Mouse (Mus musculus) retina, embryonic 14.5 days (tissue): ENCODE results near the gene Wipi1.

ENCODE experiments used
- DNase-seq: peaks from one replicate; pipeline ENCODE4 v3.0.0-alpha.2; 2015; ENCODE audit warnings: low spot score

Wipi1 gene

DNA sequence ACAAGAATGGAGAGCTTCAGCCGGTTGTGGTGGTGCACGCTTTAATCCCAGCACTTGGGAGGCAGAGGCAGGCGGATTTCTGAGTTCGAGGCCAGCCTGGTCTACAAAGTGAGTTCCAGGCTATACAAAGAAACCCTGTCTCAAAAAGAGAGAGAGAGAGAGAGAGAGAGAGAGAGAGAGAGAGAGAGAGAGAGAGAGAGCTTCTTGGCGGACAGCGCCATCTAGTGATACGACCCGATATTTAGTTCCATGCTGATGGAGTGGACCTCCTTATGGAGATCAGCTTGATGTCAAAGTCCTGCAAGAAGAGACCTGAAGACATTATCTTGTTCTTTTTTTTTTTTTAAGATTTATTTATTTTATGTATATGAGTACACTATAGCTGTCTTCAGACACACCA lies 7.3 kb upstream of the Wipi1 start:
- peak; percentile 80 for DNase-seq

DNA sequence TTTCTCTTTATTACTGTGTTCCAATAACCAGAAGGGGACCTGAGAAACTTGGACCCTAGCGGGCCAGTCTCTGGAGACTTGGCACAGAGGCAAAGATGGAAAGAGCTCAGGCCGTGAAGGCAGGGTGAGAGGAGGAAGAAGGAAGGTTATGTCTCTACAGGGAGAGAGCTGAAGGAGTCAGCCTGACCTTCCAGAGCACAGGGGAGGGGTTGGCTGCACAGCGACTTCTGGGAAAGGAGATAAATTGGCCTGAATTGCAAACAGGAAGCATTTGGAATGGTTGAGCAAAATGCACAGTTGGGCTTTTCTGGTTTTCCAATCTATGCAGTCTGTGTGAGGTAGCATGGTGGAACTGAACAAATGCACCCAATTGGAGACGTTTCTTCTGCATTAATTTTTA lies 5.0 kb upstream of the Wipi1 start:
- no peak for DNase-seq

DNA sequence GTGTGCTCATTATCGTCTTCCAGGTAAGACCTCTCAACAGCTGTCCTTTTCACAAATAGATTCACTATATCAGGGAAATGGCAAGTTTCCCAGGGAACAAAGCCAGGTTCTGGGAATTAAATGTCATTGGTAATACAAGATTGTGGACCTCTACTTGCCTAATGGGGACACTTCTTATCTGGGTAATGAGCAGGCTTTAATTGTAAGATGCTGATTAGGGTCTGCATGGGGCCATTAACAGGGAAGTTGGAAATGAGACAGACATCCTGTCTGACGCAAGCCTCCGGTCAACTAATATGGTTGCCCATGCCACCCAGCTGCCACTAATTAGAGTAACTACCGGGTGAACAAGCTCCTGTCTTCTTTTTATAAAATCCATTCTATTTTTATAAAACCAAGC lies 4.6 kb upstream of the Wipi1 start:
- no peak for DNase-seq

DNA sequence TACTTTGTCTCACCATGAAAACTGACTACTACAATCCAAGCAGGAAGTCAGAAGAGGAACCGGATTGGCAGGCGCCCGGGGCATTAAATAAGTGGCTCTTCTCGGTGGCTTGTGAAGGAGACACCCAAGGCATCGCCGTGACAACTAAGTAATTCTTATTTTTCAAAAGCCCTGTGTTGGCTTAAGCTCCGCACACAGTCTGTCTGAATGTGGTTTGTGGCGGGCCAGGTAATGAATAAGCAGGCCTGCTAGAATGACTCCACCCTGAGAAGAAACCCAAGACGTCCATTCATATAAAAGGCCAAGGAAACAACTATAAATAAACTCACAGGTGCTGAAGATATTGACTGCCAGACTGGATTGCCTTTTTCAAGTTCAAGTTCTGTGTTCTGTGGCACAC lies 3.5 kb upstream of the Wipi1 start:
- DNase-seq = no peak

DNA sequence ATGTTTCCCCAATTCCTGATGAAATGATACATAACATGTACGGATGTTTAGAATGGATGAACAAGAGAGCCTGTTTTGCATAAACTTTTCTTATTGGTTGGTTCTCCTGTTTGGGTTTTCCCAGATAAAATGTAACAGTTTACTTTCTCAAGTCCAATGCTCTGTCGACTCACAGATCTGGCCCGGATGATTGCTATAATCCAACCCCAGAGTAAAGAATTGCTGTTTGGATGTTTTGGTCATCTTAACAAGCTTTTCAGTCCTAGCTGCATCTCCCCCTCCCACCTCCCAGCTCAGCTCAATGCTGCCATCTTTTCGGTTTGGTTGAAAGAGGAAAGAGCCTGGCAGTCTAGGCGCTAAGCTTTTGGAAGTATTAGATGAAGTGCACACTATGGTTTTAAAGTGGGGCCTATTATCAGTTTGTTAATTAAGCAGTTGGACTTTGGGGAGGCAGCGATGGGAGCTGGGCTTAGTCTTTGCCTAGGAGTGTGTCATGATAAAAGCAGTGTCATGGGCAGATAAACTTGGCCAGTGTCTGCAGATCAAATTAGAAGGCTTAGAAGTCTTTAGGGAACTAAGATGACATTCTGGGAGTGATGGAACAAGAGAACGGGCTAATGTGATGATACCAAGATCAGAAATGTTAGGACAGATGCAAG lies 1.2 kb upstream of the Wipi1 start:
- DNase-seq = no peak

DNA sequence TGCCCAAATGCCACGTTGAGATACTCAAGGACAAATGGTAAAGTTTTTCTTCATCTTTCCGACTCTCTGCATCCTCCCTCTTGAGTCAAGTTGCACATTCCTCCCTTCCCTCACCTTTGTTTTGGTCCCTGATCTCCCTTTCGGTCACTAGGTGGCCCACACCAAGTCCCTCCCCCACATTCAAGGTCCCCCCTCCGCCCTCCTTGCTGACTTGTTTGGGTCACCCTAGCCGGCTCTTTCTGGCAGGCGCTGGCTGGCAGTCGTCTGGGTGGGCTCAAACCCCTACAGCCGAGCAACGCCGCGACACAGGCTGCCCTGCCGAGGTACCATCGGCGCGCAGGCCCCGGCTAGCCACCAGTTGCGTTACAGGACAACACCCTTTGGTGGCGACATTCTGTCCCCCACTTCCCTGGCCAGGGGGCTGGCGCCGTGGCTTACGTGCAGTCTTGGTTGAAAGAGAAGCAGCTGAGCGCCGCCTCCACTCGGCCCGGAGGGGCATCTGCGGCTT lies 918 bp downstream of the Wipi1 start:
- DNase-seq = no peak

DNA sequence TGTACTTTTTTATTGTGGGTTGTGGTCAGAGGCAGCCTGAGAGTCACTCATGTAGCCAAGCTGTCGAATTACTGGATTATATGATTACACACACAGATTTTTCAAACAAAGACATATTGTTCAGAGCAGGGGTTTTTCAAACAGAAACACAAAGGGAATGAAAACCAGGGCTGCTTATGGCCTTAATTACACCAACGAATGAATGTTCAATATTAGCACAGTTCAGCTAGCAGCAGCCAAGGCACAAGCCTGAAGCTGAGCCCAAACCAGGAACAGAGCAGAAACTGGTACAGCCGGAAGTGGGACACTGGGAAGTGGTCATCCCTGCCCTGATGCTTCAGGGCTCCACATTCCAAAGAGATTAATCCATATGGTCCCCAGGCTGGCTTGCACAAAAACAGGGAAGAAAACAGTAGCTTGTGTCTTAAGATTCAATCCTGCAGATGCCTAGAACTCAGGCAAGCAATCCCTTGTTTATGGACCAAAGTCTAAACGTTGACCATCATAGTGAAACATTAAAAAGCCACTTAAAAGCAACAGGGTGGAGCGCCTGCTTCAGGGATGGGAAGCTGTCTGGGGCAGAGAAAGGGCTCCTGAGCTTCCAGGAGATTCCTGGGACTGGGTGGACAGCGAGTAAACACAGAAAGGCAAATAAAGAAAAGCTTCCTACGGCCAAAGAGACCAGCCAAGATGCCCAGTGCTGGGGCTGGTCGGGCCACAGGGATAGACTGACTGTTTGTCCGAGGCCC lies 1.5 kb downstream of the Wipi1 start:
- peak; percentile 53 for DNase-seq

DNA sequence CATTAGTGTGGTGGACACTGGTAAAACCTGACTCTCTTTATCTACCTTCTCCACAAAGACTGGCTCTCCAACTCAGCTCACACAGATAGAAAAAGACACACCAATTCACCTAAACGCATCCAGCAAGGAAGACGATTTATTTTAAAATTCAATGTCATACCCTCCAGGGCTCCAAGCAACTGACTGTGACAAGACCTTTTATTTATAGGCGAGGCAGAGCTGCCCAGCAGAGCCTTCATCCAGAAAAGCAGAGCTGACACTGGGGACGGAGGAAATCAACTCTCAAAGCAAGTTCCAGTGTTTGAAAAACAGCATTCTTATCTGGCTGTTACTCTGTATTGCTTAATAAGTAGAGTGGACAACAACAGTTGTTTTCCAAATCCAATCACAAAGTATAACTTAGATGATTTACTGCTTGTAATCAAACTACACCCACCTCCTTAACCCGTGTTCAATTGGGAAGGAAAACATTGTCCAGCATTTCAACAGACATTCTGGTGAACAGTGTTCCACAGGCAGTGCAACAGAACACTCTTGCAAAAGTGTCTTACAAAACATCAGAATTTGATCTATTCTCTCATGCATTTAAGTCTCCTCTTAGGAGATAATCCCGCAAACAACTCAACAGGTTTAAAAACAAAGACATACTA lies 2.7 kb downstream of the Wipi1 start:
- no peak for DNase-seq

DNA sequence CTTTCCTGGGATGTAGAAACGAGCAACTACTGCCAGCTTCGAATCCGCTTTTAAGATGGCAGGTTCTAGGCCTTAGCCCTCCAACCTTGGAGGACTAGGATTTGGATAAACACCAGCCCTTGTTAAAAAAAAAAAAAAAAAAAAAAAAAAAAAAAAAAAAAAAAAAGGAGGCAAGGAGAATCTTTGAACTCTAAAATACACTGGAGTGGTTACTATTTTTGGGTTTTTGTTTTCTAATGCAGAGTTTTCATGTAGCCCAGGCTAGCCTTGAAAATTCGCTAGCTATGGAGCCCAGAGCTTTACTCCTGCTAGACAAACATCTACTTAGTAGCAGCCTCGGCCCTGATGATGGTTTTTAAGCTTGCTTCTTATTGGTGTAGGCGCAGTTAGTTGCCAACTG lies 4.2 kb downstream of the Wipi1 start:
- DNase-seq = no peak

DNA sequence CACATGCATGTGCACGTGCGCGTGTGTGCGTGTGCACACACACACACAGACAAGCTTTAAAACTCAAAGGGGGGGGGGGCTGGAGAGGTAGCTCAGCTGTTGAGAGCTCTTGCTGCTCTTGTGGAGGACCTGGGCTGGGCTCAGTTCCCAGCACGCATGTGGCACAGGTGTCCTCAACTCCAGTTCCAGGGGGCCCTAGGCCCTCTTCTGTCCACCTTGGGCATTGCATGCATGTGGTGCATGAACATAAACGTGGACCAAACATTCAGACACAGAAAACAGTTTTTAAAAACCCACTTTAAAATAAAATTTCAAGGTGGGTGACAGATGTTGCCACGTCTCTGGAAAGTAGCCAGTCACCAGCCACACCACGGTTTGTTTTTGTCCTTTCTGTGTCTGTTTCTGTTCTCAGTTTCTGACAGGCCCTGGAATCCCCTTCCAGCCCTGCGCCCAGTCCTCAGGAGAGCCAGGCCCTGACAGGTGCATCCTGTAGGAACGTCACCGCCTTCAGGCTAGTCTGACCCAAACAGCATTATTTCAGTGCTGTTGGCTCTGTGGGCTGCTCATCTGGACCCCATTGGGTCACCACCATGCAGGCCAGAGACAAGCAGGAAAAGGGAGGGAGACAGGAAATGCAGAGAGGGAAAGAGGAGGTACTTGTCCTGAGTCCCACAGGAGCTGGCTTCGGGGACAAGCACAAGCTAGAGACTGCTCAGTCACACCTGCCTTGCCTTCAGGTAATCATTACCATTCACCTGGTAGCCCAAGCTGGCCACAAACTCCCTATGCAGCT lies 12.8 kb downstream of the Wipi1 start:
- DNase-seq = no peak

DNA sequence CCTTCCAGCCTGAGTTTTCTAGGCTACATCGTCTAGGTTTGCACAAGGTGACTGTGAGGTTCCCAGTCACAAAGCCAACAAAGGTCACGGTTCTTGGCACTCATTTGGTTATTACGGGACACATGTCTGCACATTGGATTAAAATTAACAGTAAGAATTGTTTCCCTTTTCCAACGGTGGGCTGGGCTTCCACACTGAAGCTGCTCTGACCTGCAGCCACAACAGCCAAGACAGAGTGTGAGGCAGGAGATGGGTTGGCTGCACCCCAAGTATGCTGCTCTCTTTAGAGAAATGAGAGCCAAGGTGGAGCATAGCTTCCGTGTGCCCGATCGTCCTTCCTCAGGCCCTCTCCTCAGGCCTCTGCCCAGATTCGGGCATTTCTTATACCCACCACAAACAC lies 17.0 kb downstream of the Wipi1 start:
- no peak for DNase-seq

DNA sequence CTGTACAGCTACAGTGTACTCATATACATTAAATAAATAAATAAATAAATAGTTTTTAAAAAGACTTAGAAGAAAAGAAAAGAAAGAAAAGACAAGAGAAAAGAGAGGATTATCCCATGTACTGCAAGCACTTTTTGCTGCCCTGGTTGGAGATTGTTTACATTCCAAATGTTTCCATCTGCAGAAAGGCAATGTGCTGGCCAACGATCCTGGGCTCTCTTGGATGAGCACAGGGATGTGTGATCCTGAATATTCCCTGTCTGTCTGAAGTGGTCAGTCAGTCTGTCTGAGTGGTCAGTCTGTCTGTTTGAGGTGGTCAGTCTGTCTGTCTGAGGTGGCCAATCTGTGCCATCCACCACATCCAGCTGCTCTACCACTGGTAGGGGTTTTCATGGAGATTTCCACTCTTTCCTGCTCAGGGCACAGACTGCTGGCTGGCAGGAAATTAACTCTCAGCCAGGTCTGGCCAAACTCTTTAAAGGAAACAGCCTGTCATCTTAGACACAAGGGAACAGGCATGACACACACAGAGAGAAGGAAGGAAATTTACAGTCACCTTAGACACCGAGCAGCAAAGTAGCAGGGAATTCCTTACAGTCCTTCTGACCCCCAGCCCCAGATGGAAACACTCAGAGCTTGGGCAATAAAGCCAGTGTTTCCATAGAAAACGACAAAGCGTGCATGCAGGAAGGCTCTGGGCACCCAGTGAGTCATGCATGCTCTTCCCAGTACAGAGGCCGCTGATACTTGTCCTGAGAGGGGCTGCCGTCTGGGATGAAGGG lies 18.4 kb downstream of the Wipi1 start:
- DNase-seq = no peak

DNA sequence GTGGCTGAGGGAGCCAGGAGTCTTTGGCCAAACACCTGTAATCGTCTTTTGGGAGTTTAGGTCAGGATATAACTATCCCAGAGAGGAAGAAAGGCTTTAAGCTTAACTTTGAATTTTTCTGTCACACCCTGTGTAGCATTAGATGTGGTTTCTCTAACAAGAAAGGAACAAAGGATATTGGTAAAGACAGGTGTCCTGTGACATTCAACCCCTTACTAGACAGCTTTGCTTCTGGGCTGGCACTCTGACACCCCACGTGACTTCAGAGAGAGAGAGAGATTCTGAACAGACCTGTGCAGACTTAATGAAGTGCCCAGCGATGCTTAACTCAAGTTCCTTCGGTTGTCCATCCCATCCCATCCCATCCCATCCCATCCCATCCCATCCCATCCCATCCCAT lies 20.3 kb downstream of the Wipi1 start:
- DNase-seq = no peak

DNA sequence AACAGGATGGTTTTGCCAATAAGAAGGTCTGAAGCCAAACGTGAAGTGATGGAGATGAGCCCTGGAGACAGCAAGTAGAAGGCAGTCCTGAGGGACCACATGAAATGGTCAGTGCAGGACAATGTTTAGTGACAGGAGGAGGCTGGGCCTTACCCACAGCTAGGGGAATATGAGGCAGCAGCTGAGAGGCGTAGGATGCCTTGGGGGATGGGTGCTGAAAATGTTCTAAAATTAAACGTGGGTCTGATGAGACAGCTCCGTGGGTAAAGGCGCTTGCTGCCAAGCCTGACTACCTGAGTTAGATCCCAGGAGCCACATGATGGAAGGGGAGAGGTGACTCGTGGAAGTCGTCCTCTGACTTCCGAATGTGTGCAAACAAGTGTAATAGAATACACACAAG lies 21.8 kb downstream of the Wipi1 start:
- no peak for DNase-seq

DNA sequence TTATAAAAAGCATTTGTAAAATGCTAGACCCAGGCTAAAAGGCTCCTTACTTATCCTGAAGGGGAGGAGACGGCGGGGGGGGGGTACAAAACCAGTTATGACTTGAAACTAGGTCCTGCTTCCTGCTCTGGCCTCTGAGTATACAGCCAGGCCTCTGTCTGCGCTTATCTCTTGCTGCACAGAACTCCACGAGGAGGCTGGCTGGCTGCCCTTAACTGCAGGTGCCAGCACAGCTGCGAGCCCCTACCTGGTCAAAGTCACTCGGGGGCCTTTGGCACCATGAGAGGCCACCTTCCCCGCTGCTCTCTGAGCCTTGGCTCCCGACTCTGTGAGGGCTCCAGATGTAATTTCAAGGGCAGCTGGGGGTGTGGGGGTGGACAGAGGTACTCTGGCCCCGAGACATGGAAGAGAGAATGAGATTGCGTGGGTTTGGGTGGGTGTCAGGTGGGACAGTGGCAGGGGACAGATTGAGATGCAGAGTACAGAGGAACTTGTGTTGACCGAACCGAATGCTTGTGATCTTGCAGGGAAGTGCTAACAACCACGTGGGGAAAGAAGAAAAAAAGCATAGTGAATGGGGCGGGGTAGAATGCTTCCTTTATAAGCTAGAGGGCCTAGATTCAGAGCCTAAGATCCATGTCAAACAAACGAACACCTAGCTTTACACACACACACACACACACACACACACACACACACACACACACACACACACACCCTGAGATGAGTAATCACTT lies 24.0 kb downstream of the Wipi1 start:
- no peak for DNase-seq

DNA sequence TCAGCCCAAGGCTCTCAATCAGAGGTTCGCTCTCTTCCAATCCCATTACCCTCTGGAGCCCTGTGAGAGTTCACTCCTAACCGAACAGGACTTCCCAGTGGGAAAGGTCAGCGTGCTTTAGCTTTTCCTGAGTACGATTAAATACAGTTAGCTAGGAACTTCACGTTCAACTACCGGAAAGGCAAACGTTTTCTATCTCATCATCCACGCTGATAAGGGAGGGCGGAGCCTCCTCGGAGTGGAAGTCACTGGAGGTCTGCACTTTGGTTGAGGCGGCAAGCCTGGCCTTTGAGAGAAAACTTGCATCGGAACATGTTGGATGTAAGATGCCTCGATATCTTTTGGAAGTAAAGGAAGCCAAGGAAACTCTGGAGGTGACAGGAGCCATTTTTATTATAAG lies 24.7 kb downstream of the Wipi1 start:
- no peak for DNase-seq

DNA sequence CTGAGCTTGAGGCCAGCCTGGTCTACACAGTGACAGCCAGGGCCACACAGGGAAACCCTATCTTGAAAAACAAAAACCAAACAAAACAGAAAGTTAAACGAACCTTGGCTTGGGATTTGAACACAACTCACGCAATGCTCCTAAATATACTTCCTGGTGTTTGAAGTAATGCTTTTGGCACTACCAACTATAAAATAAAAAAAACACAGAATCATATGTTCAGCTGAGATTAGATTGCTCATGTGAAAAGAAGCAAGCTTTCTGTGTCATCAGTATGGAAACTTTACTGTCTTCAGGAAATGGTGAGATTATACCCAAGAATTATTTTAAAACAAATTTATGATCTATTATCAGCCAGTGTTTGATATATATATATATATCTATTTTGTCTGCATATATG lies 25.3 kb downstream of the Wipi1 start:
- DNase-seq = no peak

DNA sequence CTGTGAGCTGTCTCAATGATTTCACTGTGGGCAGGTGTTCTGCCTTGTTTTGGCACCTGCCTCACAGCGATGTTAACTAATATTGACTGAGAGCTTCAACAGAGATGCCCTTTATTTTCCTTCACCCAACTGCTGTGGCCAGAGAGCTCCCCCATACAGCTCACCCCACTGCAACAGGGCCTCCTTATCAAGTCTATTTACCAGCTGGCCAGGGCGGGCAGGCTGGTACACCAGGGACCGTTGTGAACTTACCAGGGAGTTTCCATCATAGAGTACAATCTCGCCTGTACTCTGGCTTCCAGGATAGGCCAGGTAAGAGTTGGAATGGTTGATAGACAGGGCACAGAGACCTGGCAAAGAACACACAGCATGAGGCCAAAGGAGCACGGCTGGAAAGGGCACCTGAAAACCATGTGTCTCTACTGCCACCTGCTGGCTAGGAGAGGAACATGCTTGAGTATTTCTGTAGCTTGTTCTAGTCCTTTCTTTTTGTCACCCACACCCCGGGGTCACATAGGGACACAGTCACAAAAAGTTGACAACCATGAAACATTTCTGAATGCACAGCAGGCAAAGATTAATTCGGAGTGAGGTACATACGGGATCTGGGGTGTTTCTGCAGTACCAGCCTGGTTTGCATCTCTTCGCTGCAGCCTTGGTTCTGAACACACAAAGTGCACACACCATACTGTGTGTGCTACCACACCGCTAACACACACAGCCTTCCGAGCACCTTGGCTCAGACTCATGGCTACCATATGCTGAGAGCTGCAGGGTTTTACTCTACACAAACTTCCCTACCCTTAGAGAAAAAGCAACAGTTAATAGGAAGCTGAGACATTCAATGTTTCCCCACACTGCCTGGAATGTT lies 26.7 kb downstream of the Wipi1 start:
- DNase-seq = peak; percentile 89

DNA sequence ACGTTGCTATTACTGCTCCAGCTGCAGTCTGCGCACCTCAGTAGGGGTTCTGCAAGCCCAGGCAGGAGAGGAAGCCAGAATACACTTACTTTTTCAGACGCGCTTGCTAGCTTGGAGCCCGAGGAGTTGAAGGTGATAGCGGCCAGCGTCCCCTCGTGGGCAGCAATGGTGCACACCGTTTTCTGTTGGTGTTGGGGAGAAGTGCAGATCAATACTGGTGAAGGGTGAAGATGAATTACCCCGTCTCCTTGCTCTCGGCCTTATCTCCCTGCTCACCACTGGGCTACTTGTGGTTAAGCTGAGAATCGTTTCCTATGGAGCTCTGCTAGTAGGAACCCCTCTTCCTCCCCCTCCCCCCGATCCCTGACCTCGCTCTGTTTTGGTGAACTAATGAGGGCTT lies 27.8 kb downstream of the Wipi1 start:
- DNase-seq = no peak

DNA sequence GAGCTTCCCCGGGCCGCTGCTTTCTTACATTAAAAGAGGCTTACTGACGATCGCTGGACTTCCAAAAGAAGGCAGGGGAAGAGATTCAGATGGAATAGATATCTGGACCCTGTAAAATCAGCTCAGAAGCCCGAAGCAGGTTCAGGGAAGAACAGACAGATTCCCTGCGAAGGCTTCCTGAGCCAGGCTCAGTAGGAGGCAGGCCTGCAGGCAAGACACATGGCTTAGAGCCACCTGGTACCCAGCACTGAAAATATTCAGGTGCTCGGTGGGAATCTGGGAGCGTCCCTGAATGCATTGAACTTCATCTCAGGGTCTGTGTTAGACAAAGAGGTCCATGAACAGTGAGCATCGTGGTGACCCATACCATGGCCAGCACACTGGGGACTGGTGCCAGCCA lies 31.8 kb downstream of the Wipi1 start:
- no peak for DNase-seq
